Mouse (Mus musculus) right cerebral cortex, postnatal 36 days (tissue): ENCODE measurements around the gene Zdhhc23.

Experiments
- DNase-seq, 2 experiments: peaks; one replicate each; pipeline ENCODE4 v3.0.0; 2022; ENCODE audit warnings: low spot score in 2 of 2, mixed read lengths in 1 of 2

Gene Zdhhc23

GRCm38 (mm10) chr16:43970426-43970825 lies 9.2 kb downstream of the Zdhhc23 start:
- no peak for DNase-seq

- DNase-seq, result no peak
Measured at GRCm38 (mm10) chr16:43965781-43966389, 13.7 kb downstream of the Zdhhc23 start.

GRCm38 (mm10) chr16:43963780-43964179 lies 15.8 kb downstream of the Zdhhc23 start:
- no peak for DNase-seq

- peak in 1 of 2 experiments; percentile 61 for DNase-seq
Measured at GRCm38 (mm10) chr16:43963291-43963690, 16.3 kb downstream of the Zdhhc23 start.

- no peak for DNase-seq
Measured at GRCm38 (mm10) chr16:43958038-43958437, 21.6 kb downstream of the Zdhhc23 start.

- no peak for DNase-seq
Measured at GRCm38 (mm10) chr16:43954913-43955312, 24.7 kb downstream of the Zdhhc23 start.

- no peak for DNase-seq
Measured at GRCm38 (mm10) chr16:43951591-43951990, 28.0 kb downstream of the Zdhhc23 start.

GRCm38 (mm10) chr16:43945869-43946268 lies 33.7 kb downstream of the Zdhhc23 start:
- no peak for DNase-seq

GRCm38 (mm10) chr16:43945351-43945750 lies 34.2 kb downstream of the Zdhhc23 start:
- no peak for DNase-seq

- DNase-seq, result no peak
Measured at GRCm38 (mm10) chr16:43940846-43941245, 38.7 kb downstream of the Zdhhc23 start.

GRCm38 (mm10) chr16:43935892-43936291 lies 43.7 kb downstream of the Zdhhc23 start:
- DNase-seq, result no peak

GRCm38 (mm10) chr16:43935367-43935766 lies 44.2 kb downstream of the Zdhhc23 start:
- no peak for DNase-seq

GRCm38 (mm10) chr16:43934856-43935255 lies 44.7 kb downstream of the Zdhhc23 start:
- DNase-seq, result no peak

- no peak for DNase-seq
Measured at GRCm38 (mm10) chr16:43933041-43933440, 46.5 kb downstream of the Zdhhc23 start.

- no peak for DNase-seq
Measured at GRCm38 (mm10) chr16:43932319-43932718, 47.3 kb downstream of the Zdhhc23 start.

GRCm38 (mm10) chr16:43931502-43931901 lies 48.1 kb downstream of the Zdhhc23 start:
- DNase-seq, result no peak

- DNase-seq, result no peak
Measured at GRCm38 (mm10) chr16:43930577-43930976, 49.0 kb downstream of the Zdhhc23 start.

- DNase-seq, result no peak
Measured at GRCm38 (mm10) chr16:43926341-43926859, 53.2 kb downstream of the Zdhhc23 start, which contains the start of gene Qtrt2. Qtrt2 (minus strand) TSS chr16:43926809.

- DNase-seq, result no peak
Measured at GRCm38 (mm10) chr16:43925846-43926245, 53.7 kb downstream of the Zdhhc23 start.

GRCm38 (mm10) chr16:43925001-43925558 lies 54.5 kb downstream of the Zdhhc23 start:
- DNase-seq, result no peak

GRCm38 (mm10) chr16:43922630-43923029 lies 57.0 kb downstream of the Zdhhc23 start:
- DNase-seq, result no peak

- no peak for DNase-seq
Measured at GRCm38 (mm10) chr16:43922024-43922423, 57.6 kb downstream of the Zdhhc23 start.

- no peak for DNase-seq
Measured at GRCm38 (mm10) chr16:43918867-43919266, 60.7 kb downstream of the Zdhhc23 start.
